Mouse (Mus musculus): ENCODE results near the gene Gm20906. TPM values are rescaled to one million over a fixed set of nuclear protein-coding genes. Genes with fewer than 3 reads are reported as not detected.
"Not testable (repeated sequence)": the region's sequence is repeated elsewhere in the genome, so short reads cannot be mapped to it uniquely, and the experiment has no call there.

Gm20906 gene
- not detected in 2 replicates for polyA plus RNA-seq (2015; fragmentation: Nextera tagmentation; extraction: Ambion mirVana)

GRCm38 (mm10) chrY:87550666-87551065 is at the start of gene Gm20906:
Gene Gm20906, plus strand, starts transcription at chrY:87550966.
- not testable (repeated sequence) for H3K9me3 ChIP-seq (ENCODE audit: control insufficient read depth, low read length); H3K36me3 ChIP-seq (ENCODE audit: control insufficient read depth, insufficient read depth); ATAC-seq; H3K9ac ChIP-seq (replicated peaks; ENCODE audit: low read depth, low read length); H3K4me2 ChIP-seq (ENCODE audit: low read length); H3K27ac ChIP-seq (ENCODE audit: low read length); H3K4me1 ChIP-seq (replicated peaks; ENCODE audit: control insufficient read depth, insufficient read depth, low read length); H3K4me3 ChIP-seq (replicated peaks; ENCODE audit: low read length); H3K27me3 ChIP-seq (replicated peaks; ENCODE audit: control insufficient read depth, insufficient read depth, low read length)
- no CpG with 5 or more reads among the region's 6 CpGs for WGBS
